Mouse (Mus musculus) urinary bladder, adult 2 months (tissue): ENCODE data around the gene Tomm22. TPM values are rescaled to one million over a fixed set of nuclear protein-coding genes. Genes with fewer than 3 reads are reported as not detected.
"Not testable (repeated sequence)": the region's sequence is repeated elsewhere in the genome, so short reads cannot be mapped to it uniquely, and the experiment has no call there.

Experiments
- DNase-seq: peaks from one replicate; pipeline ENCODE4 v3.0.0; 2022; ENCODE audit warnings: low spot score
- polyA plus RNA-seq: library from polyadenylated mRNA; depleted of rRNA; stranded (reverse); fragments of >200 nt; gene quantifications from 2 replicates; pipeline ENCODE4 v1.2.3, GENCODE M21; 2012; rRNA removed

The Tomm22 gene
- polyA plus RNA-seq, result 93.0 and 110 TPM in 2 replicates

- DNase-seq, result peak; percentile 75
Observed at GRCm38 (mm10) chr15:79670249-79670971, at the start of gene Tomm22. Gene Tomm22, plus strand, starts transcription at chr15:79670861.

GRCm38 (mm10) chr15:79630471-79630870, 40.2 kb upstream of the Tomm22 start:
- no peak for DNase-seq

GRCm38 (mm10) chr15:79641135-79641817, 29.4 kb upstream of the Tomm22 start:
- no peak for DNase-seq

- DNase-seq, result no peak
Observed at GRCm38 (mm10) chr15:79645483-79645882, 25.2 kb upstream of the Tomm22 start.

- DNase-seq, result no peak
Observed at GRCm38 (mm10) chr15:79648130-79648529, 22.5 kb upstream of the Tomm22 start.

- no peak for DNase-seq
Observed at GRCm38 (mm10) chr15:79650569-79650968, 20.1 kb upstream of the Tomm22 start.

GRCm38 (mm10) chr15:79651481-79651880, 19.2 kb upstream of the Tomm22 start:
- DNase-seq, result no peak

- DNase-seq, result no peak
Observed at GRCm38 (mm10) chr15:79656451-79656850, 14.2 kb upstream of the Tomm22 start.

GRCm38 (mm10) chr15:79657837-79658530, 12.7 kb upstream of the Tomm22 start:
- peak; percentile 57 for DNase-seq

- peak; percentile 96 for DNase-seq
Observed at GRCm38 (mm10) chr15:79658531-79659375, 11.9 kb upstream of the Tomm22 start, which contains the start of the genes Fam227a and Cby1. Gene Fam227a, minus strand, starts transcription at chr15:79658956. Gene Cby1, plus strand, starts transcription at chr15:79659199.

- DNase-seq, result no peak
Observed at GRCm38 (mm10) chr15:79661852-79662251, 8.8 kb upstream of the Tomm22 start.

GRCm38 (mm10) chr15:79664666-79665065, 6.0 kb upstream of the Tomm22 start:
- no peak for DNase-seq

- no peak for DNase-seq
Observed at GRCm38 (mm10) chr15:79669195-79669594, 1.5 kb upstream of the Tomm22 start.

GRCm38 (mm10) chr15:79670972-79671299, 275 bp downstream of the Tomm22 start:
- DNase-seq, result no peak

- not testable (repeated sequence) for DNase-seq
Observed at GRCm38 (mm10) chr15:79671828-79672348, 1.2 kb downstream of the Tomm22 start.

GRCm38 (mm10) chr15:79677936-79678335, 7.3 kb downstream of the Tomm22 start:
- no peak for DNase-seq

- no peak for DNase-seq
Observed at GRCm38 (mm10) chr15:79681973-79682372, 11.3 kb downstream of the Tomm22 start.

GRCm38 (mm10) chr15:79683146-79683545, 12.5 kb downstream of the Tomm22 start:
- no peak for DNase-seq

- DNase-seq, result no peak
Observed at GRCm38 (mm10) chr15:79683707-79684465, 13.2 kb downstream of the Tomm22 start.

GRCm38 (mm10) chr15:79684616-79685015, 14.0 kb downstream of the Tomm22 start:
- no peak for DNase-seq
